Mouse (Mus musculus) gastrocnemius, postnatal 4 days (tissue): ENCODE measurements around the gene Naif1. TPM values are rescaled to one million over a fixed set of nuclear protein-coding genes. Genes with fewer than 3 reads are reported as not detected.

Experiments used
- DNase-seq, 2 experiments: peaks; one replicate each; pipeline ENCODE4 v3.0.0; 2021 to 2022; ENCODE audit warnings: low spot score in 2 of 2, mixed read lengths in 2 of 2
- long read RNA-seq, 2 experiments: library from polyadenylated mRNA; stranded (forward); transcript quantifications; one replicate each; pipeline ENCODE4 v2.0.0; 2021
- total RNA-seq, 2 experiments: library from RNA; stranded (reverse); gene quantifications; 2 replicates each; pipeline ENCODE4 v1.2.3; 2021

Naif1 gene
- 1 to 10 TPM; 3.9 to 4.0 TPM for total RNA-seq
- long read RNA-seq, experiment 1, full-length matches to known transcripts, result 5 of 5 reads
- long read RNA-seq, experiment 1, partial matches to known transcripts, result 0 of 5 reads
- long read RNA-seq, experiment 1, other reads (novel, unspliced or antisense), result 0 of 5 reads
- long read RNA-seq, experiment 2, full-length matches to known transcripts, result 8 of 9 reads
- long read RNA-seq, experiment 2, partial matches to known transcripts, result 0 of 9 reads
- long read RNA-seq, experiment 2, other reads (novel, unspliced or antisense), result 1 of 9 reads

DNA sequence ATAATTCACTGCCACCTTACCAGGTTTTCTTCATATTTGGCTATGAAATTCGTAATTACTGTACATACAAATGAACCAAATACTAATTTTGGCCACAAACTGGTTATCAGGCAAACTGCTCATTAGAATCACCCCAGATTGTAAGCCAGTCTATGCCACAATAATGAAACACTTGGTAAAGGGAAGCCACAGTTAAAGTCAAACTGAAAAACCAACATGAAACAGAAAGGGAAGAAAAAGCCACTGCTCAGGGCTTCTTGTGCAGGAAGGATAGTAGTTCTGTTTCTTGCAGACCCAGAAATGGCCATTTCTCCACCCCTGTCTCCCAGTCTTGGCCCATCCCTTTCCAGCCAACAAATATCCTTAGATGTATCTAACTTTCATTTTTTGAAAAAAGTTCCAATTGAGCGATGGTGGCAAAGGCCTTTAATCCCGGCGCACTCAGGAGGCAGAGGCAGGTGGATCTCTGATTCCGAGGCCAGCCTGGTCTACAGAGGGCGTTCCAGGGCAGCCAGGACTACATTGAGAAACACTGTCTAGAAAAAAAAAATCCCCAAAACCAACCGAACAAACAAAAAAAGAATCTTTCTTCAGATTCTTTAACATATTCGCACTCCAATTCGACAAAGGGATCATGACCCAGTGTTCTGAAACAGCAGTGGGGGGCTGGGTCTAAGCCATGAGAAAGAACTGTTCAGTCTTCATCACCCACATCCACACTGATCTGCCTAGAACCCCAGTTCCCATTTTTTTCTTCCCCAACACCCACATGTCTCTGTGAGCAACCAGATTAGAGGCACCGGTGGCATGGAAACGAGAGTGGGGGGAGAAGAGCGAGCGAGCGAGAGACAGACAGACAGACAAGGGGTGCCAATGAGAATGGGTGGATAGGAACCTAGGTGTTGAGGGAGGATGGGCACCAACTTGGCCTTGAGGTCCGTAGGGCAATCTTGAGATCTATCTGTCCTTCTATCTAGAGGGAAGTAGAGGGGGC lies at the start of gene Naif1:
Gene Naif1, plus strand, starts transcription at position 697 of the 994 bp plus-strand sequence.
- no peak for DNase-seq

DNA sequence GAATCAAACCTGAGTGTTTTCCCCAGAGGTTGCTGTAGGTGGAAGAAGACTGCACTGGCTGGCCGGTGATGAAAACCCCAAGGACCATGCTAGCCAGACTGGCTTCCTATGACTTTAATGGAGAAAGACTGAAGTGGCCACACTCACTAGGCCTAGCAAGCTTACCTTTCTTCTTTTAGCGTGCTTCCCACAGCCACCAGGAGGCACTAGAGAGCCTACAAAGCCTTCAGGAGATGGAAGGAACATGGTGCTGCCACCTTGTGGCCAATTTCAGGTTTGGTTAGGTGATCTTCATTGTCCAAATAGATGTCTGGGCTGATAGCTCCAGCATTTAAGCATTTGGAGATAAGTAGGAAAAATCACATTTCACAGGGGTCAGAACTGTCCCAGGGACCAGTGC lies 45.6 kb upstream of the Naif1 start:
- peak; percentile 87 to 93 for DNase-seq

DNA sequence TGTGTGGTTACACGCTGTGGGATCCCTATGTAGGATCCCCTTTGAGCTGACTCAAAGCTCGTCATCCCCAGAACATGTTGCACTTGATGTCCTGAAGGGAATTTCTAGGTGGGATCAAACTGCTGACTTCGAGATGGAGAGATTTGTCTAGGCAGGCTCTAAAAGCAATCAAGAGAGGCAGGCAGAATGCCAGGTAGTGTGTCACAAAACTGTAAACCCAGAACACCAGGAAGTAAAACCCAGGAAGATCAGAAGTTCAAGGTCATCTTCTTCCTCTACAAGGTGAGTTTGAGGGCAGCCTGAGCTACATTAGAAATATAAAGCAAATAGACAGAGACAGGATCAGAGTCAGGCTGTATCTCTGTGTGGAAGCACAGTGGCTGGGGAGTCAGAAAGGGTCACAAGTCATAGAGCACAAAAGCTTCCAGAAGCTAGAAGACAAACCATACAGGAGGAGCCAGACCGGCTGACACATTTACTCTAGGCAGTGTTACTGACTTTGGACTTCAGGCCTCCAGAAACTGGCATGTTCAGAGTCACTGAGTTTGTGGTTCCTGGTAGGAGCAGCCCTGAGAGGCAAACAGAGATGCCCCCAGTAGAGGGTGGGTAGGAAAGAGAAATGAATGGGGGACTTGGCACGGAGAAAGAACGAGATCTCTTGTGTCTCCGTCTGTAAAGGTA lies 43.0 kb upstream of the Naif1 start:
- DNase-seq, result no peak

DNA sequence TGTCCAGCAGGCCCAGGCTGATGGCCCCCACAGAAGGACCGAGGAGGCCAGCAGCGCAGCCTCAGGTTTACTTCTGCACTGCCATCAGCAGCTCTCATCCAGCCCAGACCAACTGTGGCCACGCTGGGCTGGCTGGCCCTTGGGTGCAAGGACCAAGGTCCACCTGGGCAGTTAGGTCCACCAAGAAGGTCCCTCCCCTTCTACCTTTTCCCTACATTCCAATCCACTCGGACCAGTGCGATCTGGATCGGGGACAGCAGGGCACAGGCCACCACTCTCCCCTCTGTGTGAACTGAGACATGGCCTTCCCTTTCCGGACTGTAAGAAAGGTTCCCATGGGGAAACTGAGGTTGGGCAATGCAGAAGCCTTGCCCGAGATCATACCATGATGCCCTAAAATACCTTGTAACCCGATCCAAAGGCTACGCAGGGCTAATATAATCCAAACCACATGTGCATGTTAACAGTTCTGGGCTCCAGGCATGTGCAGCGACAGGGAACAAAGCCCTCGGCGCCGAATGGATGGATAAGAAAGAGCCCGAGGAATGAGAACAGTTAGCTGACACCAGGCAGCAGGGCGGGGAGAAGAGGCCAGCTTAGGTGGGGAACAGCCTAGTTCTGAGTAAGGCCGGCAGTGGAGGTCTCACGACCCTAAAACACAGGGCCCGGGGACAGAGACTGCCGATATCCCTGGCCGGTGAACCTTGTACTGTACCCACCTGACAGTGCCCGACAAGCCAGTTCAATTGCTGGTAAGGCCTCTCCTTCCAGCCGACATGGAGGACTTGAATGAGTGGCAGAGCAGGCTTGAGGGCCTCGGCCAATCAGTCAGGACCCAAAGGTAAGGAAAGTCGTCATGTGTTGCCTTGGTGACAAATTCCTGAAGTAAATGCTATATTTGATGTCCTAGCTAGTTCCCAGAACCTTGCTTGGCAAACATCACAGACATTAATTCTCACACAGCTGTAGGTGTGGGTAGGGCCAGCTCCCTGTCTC lies 41.5 kb upstream of the Naif1 start:
- no peak for DNase-seq

DNA sequence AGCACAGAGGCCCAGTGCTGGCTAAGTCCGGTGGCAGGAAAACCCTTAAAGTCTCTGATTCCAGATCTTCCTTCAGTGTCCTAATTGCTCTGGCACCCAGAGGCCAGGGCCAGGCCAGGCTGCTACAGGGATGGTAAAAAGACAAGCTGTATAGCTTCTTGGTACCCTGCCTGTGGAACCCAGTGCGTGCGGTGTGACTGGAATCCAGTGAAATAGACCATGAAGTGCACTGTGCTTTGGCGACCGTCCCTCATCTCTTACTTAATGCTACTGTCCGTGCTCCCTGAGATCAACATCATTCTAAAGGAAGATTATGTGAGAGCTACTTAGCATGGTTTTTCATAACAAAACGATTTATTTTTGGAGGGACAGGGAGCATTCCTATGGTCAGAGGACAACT lies 38.9 kb upstream of the Naif1 start:
- no peak for DNase-seq

DNA sequence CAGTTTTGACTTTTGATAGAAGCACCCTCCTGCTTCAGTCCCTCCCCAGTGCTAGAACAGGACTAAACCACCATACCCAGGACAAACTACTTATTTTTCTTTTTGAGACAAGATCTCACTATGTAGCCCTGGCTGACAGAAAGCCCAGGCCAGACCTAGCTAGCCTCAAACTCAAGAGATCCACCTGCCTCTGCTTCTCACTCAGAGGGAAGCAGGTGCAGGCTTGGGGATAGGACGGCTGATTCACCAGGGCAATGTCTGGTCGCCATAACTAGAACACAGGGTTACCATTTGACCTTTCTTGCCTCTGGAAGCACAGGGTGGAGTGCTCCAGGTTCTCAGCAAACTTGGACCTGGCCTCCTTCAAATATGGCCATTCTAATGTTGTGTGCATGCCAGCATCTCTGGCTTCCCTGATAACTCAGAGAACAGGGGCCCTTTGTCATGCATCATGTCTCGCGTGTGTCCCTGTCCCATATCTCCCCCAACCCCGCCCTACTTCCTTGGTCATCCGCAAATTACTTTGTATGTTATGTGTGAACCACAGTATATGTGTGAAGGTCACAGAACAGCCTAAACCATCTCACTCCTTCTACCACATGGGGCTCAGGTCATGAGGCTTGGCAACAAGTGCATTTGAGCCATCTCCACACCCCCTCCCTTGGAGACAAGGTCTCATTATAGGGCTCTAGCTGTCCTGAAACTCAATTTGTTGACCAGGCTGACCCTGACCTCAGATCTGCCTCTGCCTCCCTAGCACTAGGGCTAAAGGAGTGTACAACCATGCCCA lies 37.3 kb upstream of the Naif1 start:
- DNase-seq, result no peak

DNA sequence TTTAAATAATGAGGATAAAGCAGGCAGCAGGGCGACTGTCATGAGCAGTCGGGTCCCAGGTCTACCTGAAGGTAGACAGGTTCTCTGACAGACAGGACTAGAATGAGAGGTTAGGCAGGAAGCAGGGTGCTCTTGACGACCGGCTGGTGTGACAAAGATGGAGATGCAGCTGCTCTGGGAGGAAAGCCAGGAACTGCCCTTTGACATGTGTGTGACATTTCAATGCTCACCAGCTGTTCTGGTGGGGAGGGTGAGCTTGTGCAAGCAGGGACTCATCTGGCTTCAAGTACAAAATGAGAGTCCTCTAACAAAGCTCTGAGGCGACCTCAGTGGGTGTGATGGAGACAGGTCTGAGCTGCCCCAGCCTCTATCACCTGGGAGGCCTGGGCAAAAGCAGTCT lies 36.3 kb upstream of the Naif1 start:
- DNase-seq, result peak in 1 of 2 experiments; percentile 42

DNA sequence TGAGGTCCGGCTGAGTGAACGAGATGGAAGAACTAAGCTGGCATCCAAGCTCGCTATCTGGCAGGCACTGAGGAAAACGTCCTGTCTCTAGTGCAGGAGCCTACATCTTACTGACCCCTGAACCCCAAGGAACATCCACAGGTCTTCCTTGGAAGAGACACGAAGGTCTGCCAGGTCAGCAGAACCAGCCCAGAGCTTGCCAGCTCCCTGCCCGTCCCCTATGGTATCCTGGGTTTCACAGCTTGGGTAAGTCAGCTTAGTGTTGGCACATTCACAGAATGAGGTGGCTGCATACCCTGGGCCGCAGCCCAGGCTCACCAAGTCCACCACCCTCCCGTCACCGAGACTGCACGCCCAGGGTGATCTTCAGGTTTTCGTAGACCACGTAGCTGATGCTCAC lies 34.5 kb upstream of the Naif1 start:
- DNase-seq, result no peak

DNA sequence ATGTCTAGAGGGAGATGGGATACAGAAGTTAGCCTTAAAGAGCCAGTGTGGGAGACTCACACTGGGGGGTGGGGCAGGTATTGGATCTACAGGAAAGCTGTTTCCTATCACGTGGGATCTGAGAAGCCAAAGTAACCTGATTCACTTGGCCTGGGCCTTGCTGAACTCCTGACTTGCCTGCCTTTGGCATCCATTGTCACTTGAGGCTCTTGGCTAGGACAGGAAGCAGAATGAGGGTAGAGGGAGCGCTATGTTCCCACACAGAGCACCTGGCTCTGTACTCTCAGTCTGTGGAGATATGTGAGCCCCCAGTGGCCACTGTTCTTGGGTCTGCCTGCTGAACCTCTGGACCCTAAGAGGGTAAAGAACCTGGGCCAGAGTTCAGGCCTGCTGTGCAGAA lies 33.7 kb upstream of the Naif1 start:
- no peak for DNase-seq

DNA sequence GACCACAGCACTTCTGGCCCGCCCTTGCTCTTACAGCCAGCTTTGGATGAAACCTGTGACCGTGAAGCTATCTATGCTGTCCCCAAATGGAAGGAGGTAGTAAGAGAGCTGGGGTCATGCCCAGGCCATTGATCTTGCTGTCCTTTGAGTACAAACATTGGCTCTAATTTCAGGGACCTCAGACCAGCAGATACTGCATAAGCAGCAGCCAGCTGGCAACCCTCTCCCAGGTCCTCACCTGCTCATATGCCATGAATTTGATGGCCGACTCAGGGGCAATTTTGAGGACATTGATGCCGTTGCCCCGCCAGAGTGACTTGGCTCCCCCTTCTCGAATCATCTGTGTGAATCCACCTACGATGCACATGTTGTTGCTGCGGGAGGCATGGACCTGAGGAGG lies 32.8 kb upstream of the Naif1 start:
- DNase-seq, result no peak

DNA sequence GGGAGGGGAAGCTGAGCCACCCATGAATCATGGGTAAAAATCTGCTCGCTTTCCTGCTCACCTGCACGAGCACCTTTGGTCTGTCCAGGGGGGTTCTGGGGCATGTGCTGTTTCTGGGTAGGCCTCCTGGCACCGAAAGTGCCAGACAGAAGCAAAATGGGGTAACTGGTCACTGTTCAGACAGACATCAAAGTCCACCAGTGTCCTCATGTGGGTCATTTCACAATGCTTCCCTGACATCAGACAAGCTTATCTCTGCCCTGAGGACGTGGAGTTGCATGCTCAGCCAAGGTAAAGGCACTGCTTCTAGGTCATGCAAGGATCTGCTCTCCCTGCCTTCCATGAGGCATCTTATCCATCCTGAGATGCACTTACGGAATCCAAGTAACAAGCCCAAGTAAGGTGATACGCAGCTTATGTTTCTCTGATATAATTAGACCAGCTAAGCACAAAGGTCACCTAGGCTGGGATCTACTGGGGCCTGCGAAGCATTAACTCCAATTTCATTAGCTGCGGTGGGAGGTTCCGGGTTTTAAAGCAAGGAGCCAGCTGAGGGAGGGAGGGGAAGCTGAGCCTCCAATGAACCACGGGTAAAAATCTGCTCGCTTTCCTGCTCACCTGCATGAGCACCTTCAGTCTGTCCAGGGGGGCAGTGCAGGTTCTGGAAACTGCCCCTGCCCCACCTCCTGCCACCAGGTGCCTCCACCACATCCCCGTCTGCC lies 31.7 kb upstream of the Naif1 start:
- DNase-seq, result no peak

DNA sequence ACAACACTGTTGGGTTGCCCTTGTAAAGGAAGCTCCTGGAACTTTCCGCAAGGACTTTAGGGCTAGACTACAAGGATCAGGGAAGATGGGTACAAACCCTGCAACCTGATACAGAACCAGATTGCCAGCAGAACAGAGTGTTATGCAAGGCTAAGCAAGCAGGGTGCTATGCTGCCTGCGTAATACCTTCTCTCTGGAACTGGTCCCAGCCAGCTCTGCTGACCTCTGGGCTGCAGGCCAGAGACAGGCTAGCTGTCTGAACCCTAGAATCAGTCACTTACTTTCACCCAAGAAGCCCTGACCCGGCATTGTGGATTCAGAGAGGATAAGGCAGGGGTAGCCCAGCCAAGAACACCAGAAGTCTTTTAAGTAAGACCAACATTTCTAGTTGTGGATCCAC lies 30.9 kb upstream of the Naif1 start:
- DNase-seq, result no peak

DNA sequence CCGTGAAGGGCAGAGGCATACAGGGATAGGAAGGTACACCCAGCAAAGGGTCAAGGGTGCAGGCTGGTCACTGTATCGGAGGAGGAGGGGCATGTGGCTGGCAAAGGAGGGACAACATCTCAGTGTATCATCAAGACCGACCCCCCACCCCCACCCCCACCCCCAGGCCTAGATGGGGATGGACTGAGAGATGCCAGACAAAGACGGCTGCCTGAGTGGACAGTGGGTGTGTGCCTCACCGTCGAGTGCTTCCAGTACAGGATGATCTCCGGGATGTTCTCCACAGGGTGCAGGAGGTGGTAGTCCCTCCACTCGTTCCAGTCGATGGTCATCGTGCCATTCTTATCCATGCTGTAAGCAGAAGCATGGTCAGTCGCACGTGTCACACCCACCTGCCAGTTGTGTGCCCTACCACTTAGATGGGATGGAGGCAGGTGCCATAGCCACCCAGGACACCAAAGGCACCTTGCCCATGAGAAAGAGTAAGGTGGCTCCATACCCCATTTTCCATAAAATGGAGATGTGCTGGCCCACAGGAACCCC lies 30.1 kb upstream of the Naif1 start:
- no peak for DNase-seq

DNA sequence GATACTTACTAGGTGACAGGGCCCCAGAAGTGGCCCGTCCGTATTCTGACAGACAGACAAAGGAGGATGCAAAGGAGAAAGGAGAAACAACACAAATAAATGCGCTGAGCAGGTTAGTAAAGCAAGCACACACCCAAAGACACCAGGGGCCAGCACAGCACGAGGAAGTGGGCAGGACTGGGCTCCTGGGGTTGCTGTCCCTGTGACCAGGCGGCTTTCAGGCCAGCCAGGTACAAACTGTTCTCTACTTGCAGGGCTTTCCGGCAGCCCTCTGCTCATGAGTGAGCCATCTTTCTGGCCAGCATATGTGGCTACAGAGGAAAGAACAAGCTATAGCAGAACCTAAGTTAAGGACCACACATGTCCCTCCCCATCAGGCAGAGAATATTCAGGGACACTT lies 29.6 kb upstream of the Naif1 start:
- DNase-seq, result no peak

DNA sequence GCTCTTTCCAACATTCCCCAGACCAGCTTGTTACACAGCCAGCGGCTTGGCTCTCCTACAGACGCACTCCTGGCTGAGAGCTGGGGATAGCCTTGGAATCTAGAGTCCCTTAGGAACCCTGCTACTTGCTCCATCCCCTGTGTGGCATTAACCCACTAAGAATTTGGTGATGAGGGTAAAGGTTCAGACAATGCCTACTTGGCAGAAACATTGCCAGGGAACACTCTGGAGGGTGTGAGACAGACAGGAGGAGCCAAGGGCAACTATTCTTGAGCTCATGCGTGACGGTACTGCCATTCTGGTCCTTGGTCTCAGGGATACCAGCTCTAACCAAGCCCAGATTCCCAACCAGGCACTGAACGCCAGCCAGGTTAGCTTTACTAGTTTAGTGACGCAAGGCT lies 28.4 kb upstream of the Naif1 start:
- no peak for DNase-seq

DNA sequence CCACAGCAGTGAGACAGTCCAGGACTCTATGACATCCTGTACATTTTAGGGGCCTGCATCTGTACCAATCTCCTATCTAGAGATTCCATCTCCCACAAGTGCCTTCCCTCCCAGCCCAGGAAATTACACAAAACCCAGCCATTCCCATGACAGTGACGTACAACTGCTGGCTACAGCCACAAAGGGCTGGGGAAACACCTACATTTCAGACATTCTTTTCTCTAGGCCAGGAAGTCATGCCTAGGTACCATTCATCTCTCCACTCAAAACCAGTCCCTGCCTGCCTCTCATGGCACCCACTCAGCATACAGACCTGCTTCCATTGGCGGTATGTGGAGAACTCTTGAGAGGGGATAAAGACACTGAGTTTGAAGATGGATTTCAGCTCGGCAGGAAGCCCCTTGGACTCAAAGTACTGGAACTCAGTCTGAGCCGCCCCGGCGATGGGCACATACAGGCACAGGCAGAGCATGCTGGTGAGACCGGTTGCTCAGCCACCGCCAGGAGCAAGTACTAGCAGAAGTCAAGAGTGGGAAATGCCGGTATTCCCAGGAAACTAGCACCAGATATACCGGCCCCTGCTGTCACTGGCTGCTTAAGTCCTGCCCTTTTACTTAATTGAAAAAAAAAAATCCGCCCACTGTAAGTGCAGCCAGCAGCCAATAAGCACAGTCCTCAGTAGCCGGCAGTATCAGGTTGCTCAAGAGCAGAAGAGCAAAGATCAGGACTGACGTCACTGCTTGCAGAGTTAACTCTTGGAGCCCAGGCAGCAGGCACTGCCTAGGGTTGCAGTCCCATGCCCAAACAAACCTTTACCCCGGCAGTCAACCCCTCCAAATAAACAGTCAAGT lies 26.6 kb upstream of the Naif1 start:
- DNase-seq, result peak in 1 of 2 experiments; percentile 63

DNA sequence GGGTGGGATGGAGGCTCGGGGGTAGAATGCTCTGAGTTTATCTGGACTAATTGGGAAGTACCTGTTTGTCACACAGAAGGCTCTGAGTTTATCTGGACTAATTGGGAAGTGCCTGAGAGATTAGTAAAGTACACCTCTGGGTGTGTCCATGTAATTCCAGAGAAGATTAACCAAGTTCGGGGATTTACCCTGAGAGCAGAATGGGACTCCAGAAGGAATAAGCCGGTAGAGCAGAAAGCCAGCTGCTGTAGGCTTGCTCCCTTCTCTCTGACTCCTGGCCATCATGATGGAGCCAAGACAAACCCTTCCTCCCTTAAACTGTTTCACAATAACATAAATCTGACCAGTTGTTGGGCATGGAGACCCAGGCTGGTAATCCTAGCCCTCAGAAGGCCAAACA lies 25.5 kb upstream of the Naif1 start:
- DNase-seq, result no peak

DNA sequence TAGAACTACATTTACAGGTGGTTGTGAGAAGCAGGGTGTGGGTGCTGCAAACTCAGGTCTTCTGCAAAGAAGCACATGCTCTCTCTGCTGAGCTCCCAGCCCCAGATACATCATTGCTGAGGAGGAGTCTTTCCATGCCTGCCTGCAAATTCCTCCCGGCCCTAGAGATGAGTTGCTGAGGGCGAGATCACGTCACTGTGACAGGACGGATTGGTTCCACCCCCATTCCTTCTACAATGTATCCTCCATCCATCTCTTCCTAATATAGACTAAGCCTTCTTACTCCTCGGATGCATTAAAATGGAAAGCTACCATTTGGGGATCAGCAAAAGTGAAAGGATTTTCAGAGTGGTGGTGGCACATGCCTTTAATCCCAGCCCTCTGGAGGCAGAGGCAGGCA lies 24.7 kb upstream of the Naif1 start:
- DNase-seq, result no peak
